Mouse (Mus musculus) C2C12 (cell line): ENCODE data around the gene Prkcsh.

Experiments used
- CEBPB ChIP-seq: IDR thresholded peaks from one replicate; pipeline ENCODE4 v1.6.1; 2011; ENCODE audit warnings: low read depth, mild to moderate bottlenecking, control low read depth, moderate library complexity
- CTCF ChIP-seq: IDR thresholded peaks from one replicate; pipeline ENCODE4 v1.5.1; 2011; ENCODE audit not compliant: control insufficient read depth, insufficient read depth, insufficient read length
- MAX ChIP-seq: IDR thresholded peaks from one replicate; pipeline ENCODE4 v1.6.1; 2011; ENCODE audit warnings: mild to moderate bottlenecking, control low read depth
- MYOG ChIP-seq: IDR thresholded peaks from one replicate; pipeline ENCODE4 v1.6.1; 2011; ENCODE audit not compliant: control insufficient read depth, insufficient read length; ENCODE audit errors: extremely low read depth
- USF1 ChIP-seq: IDR thresholded peaks from one replicate; pipeline ENCODE4 v1.6.1; 2011; ENCODE audit warnings: low read depth, mild to moderate bottlenecking, control low read depth, moderate library complexity

GRCm38 (mm10) chr9:21955570-21956281, 46.9 kb upstream of the Prkcsh start, which contains the start of gene Swsap1:
- TF ChIP-seq CTCF (no peak), MAX (peak; percentile 24), MYOG (no peak), USF1 (no peak), CEBPB (no peak)
